Mouse (Mus musculus) neutrophil, adult 5-6 weeks (primary cell): ENCODE measurements around the gene Bard1. TPM values are rescaled to one million over a fixed set of nuclear protein-coding genes. Genes with fewer than 3 reads are reported as not detected.

Experiments
- ATAC-seq: fragments of 151-379, 151-347 bp; 2 replicates; pipeline ENCODE4 v1.8.0; 2017; ENCODE audit warnings: mild to moderate bottlenecking, moderate TSS enrichment; ENCODE audit not compliant: insufficient number of reproducible peaks, poor library complexity, low FRiP score, severe bottlenecking; ENCODE audit errors: extremely low read depth
- total RNA-seq: library from RNA; stranded (forward); fragments of 200-1000 nt; gene quantifications from 2 replicates; pipeline ENCODE4 v1.2.3, GENCODE M21; 2017

Gene Bard1
- 0.98 and 1.0 TPM in 2 replicates for total RNA-seq

GRCm38 (mm10) chr1:71102344-71103173, at the start of gene Bard1:
TSS of gene Bard1 (minus strand) at chr1:71103146.
- peak; percentile 94 for ATAC-seq

DNA sequence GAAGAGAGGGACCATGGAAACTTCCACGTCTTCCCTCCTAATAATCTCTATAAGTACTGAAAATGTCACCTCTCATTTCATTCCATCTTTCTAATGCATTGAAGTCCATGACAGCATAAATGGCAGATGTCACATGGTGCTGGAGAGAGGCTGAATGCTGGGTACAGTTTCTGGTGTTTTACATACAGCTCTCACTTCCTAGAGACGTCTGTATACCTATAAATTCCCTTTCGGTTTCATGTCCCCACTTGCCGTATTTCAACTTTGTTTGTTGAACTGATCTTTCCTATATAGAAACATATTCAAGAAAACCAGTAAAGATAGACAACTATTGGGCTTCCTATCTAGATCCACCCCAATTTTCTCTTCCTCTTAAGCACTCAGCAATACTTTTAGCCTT, 24.2 kb upstream of the Bard1 start:
- ATAC-seq, result peak; percentile 92

- ATAC-seq, result no peak
Observed at GRCm38 (mm10) chr1:71118511-71118910, 15.6 kb upstream of the Bard1 start.

DNA sequence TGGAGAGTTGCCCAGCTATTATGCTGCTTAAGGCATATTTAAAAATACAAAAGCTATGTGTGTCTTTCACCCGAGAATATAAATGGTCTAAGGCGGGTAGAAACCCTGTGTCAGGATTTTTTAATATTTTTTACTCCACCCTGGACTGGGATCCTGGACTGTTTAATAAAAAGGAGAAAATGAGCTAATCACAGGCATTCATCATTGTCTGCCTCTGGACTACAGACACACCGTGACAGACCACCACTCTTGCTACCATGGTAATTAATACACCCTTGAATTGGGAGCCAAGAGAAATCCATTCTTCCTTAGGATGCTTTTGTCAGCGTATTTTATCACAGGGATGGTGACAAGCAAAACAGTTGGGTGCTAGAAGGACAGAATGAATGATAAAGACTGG, 14.3 kb upstream of the Bard1 start:
- ATAC-seq, result no peak

GRCm38 (mm10) chr1:71115781-71116180, 12.8 kb upstream of the Bard1 start:
- peak; percentile 60; the same call in 1 of the 2 replicates for ATAC-seq

- no peak for ATAC-seq
Observed at GRCm38 (mm10) chr1:71109858-71110257, 6.9 kb upstream of the Bard1 start.

GRCm38 (mm10) chr1:71106127-71106526, 3.2 kb upstream of the Bard1 start:
- no peak for ATAC-seq

DNA sequence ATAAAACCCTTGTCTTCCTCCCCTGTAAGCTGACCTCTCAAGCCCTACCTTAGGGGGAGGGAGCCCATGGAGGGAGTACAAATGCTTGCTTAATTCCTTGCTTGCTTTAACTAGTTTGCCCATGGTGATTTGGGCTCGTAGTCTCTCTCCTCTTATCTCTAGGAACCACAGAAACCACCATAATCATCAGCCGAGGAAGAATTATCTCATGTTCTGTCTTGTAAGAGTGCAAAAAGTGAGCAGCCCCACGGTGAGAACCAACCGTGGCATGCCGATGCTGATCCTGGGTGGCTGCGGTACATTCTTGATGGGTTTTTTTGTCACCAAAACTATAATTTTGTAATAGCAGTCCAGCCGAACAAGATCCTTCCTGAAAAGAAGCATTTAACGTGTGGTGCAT, 2.8 kb upstream of the Bard1 start:
- no peak for ATAC-seq

DNA sequence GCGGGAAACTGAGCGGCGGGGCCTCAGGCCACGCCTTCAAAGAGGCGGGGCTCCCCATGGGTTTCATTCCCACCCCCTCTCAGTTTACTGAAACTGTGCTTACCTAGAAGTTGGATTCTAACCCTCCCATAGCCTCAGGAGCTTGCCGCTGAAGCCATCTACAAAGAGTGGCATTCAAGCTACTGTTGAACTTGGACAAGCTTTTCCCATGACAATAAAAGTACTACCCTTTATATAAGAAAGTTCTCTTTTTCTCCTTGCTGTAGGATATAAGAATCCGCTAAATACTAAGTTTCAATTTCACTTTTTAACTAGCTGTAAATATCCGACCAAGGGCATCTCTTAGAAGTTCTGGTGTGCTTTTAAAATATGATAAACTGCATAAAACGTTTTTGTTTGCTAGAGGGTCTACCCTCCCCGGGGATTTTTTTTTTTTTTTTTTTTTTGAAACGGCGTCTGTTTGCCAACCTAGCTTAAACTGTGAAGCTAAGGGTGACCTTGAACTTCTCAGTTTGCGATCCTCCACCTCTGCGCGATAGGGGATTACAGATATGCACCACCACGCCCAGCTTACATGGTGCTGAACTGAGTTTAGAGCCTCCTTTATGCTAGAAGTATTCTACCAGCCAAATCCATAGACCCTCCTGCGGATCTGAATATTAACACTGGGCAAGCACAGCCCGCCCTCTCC, 373 bp upstream of the Bard1 start:
- no peak for ATAC-seq

- ATAC-seq, result no peak
Observed at GRCm38 (mm10) chr1:71101369-71101970, 1.5 kb downstream of the Bard1 start.

- no peak for ATAC-seq
Observed at GRCm38 (mm10) chr1:71100591-71101368, 2.2 kb downstream of the Bard1 start.

DNA sequence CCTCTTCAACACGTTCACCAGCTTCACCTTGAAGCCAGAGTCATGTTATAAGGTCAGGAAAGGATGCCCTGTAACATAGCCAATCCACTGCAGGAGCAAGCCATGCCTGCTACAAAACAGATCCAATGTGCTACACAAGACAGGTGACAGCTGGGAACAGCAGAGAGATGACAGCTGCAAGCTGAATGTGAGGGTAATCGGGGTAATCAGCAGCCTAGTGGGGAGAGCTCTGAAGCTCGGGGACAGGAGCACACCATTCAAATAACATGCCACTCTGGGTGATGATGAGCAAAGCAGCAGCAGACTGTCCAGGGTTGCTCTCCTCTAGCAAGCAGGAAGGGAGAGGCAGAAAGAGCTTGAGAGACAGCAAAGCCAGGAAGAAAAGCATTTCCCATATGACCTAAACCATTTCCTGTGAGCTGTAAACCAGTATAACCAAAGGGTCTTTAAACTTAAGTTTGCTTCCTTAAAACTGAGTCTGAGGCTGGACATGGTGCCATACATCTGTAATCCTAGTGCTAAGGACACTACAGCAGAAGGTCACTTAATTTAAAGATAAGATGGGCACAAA, 2.9 kb downstream of the Bard1 start:
- no peak for ATAC-seq

DNA sequence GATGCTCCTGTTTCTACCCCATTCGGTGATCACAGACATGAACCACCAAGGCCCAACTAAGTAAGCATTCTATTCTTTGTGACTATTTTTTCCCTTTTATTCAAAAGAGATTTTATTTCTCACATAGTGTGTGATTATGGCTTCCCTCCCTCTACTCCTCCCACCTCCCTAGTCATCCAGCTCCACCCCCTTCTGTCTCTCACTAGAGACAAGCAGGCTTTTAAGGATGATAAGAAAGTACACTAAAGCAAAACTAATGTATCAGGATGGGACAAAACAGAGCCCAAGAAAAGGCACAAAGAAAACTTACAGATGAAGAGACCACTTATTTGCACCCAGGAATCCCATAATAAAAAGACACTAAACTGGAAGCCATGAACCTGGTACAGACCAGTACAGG, 6.9 kb downstream of the Bard1 start:
- no peak for ATAC-seq

DNA sequence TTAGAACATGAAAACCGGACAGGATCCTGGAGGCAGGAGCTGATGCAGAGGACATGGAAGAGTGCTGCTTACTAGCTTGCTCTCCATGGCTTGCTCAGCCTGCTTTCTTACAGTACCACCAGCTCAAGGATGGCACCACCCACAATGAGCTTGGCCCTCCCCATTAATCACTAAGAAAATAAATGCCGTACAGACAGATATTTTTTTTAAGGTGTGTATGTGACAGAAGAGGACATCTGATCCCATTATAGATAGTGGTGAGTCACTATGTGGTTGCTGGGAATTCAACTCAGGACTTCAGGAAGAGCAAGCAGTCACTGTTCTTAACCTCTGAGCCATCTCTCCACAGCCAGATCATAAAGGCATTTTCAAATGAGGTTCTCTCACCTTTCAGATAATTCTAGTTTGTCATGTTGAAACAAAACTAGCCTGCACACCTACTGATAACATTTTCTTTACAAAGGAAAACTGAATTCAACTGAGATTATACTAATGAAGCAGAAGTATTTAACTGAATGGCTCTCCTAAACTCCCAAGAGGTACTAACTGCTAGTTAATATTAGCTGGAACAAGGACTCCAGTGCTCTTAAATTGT, 7.6 kb downstream of the Bard1 start:
- ATAC-seq, result no peak

- ATAC-seq, result no peak
Observed at GRCm38 (mm10) chr1:71075651-71076050, 27.3 kb downstream of the Bard1 start.

DNA sequence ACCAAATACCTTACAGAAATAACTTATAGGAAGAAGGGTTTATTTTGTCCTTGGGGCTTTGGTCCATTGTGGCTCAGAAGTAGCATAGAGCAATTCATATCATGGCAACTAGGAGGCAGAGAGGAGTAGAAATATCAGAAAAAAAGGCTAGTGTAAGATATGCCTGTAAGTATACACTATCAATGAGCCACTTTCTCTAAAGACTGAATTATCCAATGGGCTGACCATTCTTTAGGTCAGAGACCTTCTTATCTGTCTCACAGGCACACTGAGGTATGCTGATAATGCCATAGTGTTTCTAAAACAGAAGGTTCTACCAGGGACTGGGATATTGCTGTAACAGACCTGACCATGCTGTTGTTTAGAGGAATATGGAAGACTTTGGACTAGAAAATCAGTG, 32.2 kb downstream of the Bard1 start:
- no peak for ATAC-seq

GRCm38 (mm10) chr1:71068728-71069304, 34.1 kb downstream of the Bard1 start:
- no peak for ATAC-seq

DNA sequence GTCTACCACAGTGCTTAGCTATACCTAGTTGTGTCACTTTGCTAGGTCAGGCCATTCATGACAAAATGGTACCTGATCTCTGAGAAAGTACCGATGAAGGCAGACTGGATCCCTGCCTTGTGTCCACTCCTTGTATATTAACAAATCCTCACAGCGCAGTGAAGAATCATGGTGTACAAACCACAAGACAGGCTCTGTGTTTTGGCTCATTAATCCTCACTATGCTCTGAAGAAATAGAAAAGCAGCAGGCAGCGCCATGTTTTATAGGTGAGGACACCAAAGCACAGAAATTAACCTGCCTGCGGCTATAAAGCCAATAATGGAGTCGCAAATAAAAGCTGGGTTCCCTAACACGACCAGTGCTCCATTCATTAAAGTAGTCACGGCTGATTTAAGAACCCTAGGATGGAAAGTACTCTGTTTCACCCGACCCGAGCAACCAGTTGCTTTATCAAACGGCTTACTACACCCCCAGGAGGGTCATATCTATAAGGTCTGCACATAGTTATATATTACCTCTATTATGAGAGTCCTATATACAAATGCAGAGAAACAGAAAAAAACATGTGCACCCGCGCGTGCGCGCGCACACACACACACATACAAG, 39.0 kb downstream of the Bard1 start:
- ATAC-seq, result no peak
